Mouse (Mus musculus) cerebellum, adult 2 months (tissue): ENCODE results near the gene Gm20441. TPM values are rescaled to one million over a fixed set of nuclear protein-coding genes. Genes with fewer than 3 reads are reported as not detected.

Experiments
- DNase-seq, 2 experiments: peaks; one replicate each; pipeline ENCODE4 v3.0.0; 2021
- H3K27ac ChIP-seq: fragments of 200-500 bp; 2 replicates; pipeline ENCODE4 v1.5.1; 2012; ENCODE audit warnings: low read length, control low read depth, inconsistent platforms; ENCODE audit not compliant: insufficient read depth
- H3K27me3 ChIP-seq: fragments of 200-500 bp; 2 replicates; pipeline ENCODE4 v1.6.1; 2012; ENCODE audit warnings: inconsistent platforms, mild to moderate bottlenecking, low read length, moderate library complexity; ENCODE audit not compliant: control insufficient read depth, insufficient read depth
- H3K4me1 ChIP-seq: fragments of 200-500 bp; 2 replicates; pipeline ENCODE4 v1.6.1; 2011; ENCODE audit warnings: low read length; ENCODE audit not compliant: control insufficient read depth, insufficient read depth
- H3K4me3 ChIP-seq: fragments of 200-500 bp; replicated peaks from 2 replicates; pipeline ENCODE3; 2011; ENCODE audit warnings: mild to moderate bottlenecking, low read depth, low read length, control low read depth; ENCODE audit not compliant: insufficient read depth
- CTCF ChIP-seq: fragments of 200-500 bp; IDR thresholded peaks from 2 replicates; pipeline ENCODE4 v1.5.1; 2011; ENCODE audit warnings: low read depth, mild to moderate bottlenecking, control low read depth, low read length, moderate library complexity, borderline replicate concordance; ENCODE audit not compliant: insufficient read depth
- POLR2A ChIP-seq: fragments of 200-500 bp; IDR thresholded peaks from 2 replicates; pipeline ENCODE4 v1.6.1; 2011; ENCODE audit warnings: low read length, control low read depth, borderline replicate concordance; ENCODE audit not compliant: insufficient read depth
- WGBS: fragments of 180-500 bp; shearing (Covaris S2); methylation state at CpG from one replicate; pipeline ENCODE4 v1.1.7; 2018; 5-methylcytosine and 5-hydroxymethylcytosine counted together
- polyA plus RNA-seq: library from polyadenylated mRNA; depleted of rRNA; stranded (reverse); fragments of >200 nt; gene quantifications from 2 replicates; pipeline ENCODE4 v1.2.3, GENCODE M21; 2012

Gene Gm20441
- polyA plus RNA-seq, 1 experiment = not detected

DNA sequence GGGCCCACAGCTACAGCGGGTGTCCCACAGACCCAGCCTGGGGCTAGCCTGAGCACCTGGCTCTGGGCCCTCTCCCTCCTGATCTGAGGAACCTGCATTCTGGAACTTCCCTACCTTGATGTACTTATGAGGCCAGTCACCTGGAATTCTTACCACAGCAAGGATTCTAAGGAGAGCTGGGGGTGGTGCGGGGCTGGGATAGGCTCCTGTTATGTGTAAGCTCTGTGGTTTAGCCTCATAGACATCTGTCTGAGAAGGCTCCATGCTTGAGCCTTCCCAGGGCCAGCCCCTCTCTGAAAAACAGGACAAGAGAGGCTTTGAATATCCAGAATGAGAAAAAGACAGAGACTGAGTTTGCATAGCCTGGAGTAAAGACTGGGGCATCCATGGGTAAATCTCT, 41.7 kb upstream of the Gm20441 start, which contains the start of gene Gstt4:
Gene Gstt4 (minus strand): TSS at position 101 of the 400 bp plus-strand sequence.
- TF ChIP-seq POLR2A (no peak), CTCF (no peak)
- Histone ChIP-seq H3K4me1 (peaks cover 2% of the 10 kb centered on the region), H3K27ac (no peak within 1 kb of the TSS), H3K27me3 (no peaks in the 10 kb centered on the region), H3K4me3 (no peak within 1 kb of the TSS)
- WGBS = 93% methylated on average over 2 of the region's 2 CpGs
- no peak for DNase-seq

DNA sequence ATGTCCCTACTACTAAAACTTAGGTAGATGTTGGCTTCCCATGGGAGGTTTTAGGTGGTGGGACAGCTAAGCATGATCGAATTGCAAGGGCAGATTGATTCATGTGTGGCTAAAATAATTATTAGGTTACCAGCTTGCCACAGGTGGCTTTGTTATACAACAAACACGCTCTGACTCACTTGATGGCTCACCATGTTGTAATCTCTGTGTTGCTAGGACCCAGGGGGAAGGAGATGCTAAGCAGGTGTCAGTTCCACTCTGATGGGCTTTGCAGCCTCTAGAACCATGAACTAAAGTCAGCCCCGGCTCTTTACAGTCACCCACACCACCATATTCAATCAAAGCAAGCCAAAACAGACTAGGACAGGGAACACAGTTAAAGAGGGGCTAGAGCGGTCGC, 39.1 kb upstream of the Gm20441 start:
- H3K27ac ChIP-seq = no peak overlapping the region
- TF ChIP-seq POLR2A (no peak), CTCF (no peak)
- WGBS = 84% methylated on average over 5 of the region's 5 CpGs
- H3K27me3 ChIP-seq = no peaks in the 10 kb centered on the region
- H3K4me3 ChIP-seq = no peak overlapping the region
- DNase-seq = no peak
- H3K4me1 ChIP-seq = no peaks in the 10 kb centered on the region

DNA sequence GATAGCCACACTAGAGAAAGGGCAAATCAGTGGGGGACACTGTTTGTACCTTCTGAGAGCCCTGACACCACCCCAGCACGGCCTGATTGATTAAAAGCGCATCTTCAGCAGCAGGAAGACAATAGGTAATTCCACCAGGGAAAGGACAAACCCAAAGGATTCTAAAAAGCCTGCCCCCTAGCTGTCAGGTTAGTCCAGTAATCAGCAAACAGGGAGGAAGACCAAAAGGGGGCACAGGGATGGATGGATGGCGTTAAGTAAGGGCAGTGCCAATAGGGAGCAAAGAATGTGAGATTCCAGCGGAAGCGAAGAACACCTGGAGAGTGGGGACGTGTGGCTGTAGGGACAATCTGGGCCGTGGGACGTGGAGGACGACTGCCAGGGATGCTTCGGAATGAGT, 37.9 kb upstream of the Gm20441 start:
- no peak for DNase-seq
- Histone ChIP-seq H3K27me3 (no peaks in the 10 kb centered on the region), H3K4me3 (no peak overlapping the region), H3K4me1 (no peaks in the 10 kb centered on the region), H3K27ac (no peak overlapping the region)
- TF ChIP-seq POLR2A (no peak), CTCF (no peak)
- 65% methylated on average over 10 of the region's 10 CpGs for WGBS

DNA sequence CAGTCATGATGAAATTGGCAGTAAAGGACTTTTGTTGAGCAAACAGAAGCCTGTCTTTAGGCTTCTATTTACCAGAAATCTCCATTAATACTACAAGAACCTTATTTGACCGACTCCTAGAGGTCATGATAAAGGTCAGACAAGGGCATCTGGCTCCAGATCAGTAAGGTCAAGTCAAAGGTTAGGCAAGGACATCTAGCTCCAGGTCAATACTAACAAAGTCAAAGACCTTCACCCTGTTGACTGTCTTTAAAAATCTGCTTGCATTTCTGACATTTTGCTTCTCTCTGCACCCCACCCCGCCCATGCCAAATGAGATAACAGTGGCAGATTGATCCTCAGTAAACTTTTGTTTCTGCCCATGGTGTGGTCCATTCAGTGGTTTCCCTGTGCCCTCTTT, 23.5 kb upstream of the Gm20441 start:
- Histone ChIP-seq H3K4me1 (no peaks in the 10 kb centered on the region), H3K27me3 (no peaks in the 10 kb centered on the region), H3K4me3 (no peak overlapping the region), H3K27ac (no peak overlapping the region)
- no peak for DNase-seq
- TF ChIP-seq POLR2A (no peak), CTCF (no peak)
- 69% methylated on average over 2 of the region's 2 CpGs for WGBS

DNA sequence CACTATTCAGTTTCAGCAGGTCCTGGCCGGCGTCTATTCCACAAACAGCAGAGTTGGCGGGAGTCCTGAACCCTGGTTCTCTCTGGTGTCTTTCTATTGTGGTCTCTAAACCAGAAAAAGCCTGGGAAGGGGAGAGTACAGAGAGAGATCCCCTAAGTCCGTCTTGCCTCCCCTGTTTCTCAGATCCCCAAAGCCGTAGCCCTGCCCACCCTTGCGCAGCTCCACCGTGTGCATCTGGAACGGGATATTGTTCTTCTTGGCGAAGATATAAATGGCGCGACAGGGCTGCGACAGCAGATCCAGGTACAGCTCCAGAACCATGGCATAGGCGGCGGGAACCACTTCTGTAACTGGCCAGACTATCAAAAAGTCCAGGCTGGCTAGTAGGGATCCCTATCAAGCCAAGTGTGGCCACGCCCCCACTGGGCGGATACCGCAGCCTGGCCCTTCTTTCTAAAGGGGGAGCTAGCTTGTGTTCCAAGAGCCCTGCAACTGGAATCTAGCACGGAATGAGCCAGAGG, 17.5 kb upstream of the Gm20441 start, which contains the start of gene Gstt1:
Gene Gstt1 (minus strand): TSS at position 409 of the 521 bp plus-strand sequence.
- H3K4me3 ChIP-seq = peak within 1 kb of the TSS; percentile 93
- H3K27me3 ChIP-seq = no peaks in the 10 kb centered on the region
- peaks cover 4% of the 10 kb centered on the region for H3K4me1 ChIP-seq
- DNase-seq = peak; percentile 72 to 75
- H3K27ac ChIP-seq = peak within 1 kb of the TSS; percentile 90
- peak; percentile 54; the same call in 1 of the 2 replicates for TF ChIP-seq POLR2A
- no peak for TF ChIP-seq CTCF
- WGBS = 2% methylated on average over 18 of the region's 18 CpGs

DNA sequence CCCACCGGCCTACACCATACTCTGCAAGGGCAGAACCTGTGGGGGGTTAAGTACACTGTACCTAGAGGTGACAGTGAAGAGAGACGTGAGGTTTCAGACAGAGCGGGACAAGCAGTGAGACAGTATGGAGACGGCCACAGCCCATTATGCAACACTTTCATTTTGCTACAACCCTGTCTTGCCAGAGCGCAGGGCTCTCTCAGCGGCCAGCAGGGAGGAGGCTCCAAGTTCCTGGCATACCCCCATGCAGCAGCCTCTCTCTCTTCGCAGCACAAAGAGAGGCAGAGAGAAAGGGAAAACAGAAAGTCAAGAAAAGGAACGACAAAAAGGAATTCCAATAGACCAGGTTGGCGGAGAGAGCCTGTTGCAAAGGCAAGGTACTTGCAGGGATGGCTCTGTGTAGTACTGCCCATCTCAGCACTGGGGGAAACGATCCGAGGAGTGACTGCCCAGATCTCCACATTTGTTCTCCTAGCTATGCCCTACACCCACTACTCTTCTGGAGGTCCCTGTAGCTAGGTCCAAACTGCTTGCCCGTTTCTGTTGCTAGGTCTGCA, 16.9 kb upstream of the Gm20441 start:
- H3K27me3 ChIP-seq = no peaks in the 10 kb centered on the region
- peaks cover 4% of the 10 kb centered on the region for H3K4me1 ChIP-seq
- DNase-seq = peak; percentile 79 to 80
- TF ChIP-seq POLR2A = peak; percentile 49; the same call in 1 of the 2 replicates
- no peak for TF ChIP-seq CTCF
- WGBS = 1% methylated on average over 12 of the region's 12 CpGs
- H3K4me3 ChIP-seq = peak overlapping the region; percentile 93
- peak overlapping the region; percentile 90 for H3K27ac ChIP-seq

DNA sequence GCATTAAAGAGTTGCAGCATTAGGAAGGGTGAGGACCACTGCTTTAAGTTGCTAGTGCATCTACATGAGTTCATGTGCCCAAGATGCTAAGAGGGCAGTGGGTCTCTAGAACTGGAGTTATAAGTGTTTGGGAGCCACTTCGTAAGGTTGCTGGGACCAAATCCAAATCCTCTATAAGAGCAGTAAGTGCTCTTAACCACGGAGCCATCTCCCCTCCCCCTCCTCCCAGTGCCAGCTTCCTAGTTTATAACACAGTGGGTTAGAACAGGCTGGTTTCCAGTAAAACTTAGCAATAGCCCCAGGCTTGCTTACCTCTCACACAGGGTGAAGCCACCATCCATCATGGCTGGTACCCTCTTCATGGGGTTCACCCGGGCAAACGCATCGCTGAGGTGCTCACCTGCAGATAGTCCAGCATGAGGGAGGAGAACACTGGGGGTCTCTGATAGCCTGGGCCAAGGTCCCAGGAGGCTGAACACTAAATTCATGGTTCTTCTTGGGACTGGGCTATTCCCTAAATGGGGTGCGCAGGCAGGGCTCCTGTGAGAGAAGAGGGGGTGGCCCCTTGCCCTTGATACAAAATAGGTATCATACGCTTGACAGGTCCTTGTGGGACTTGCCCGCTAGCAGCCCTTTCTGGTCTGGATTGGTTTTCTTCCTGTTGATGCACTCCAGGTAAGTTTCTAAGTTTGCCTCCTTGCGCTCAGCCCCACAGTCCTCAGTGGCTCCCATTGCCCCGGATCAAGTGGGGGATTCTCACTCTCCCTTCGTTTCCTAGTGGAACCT, 16.2 kb upstream of the Gm20441 start:
- Histone ChIP-seq H3K27ac (no peak overlapping the region), H3K4me1 (peaks cover 4% of the 10 kb centered on the region), H3K4me3 (peak overlapping the region; percentile 53), H3K27me3 (no peaks in the 10 kb centered on the region)
- WGBS = 54% methylated on average over 11 of the region's 11 CpGs
- DNase-seq = peak in 1 of 2 experiments; percentile 19
- TF ChIP-seq POLR2A = no peak
- TF ChIP-seq CTCF = no peak

DNA sequence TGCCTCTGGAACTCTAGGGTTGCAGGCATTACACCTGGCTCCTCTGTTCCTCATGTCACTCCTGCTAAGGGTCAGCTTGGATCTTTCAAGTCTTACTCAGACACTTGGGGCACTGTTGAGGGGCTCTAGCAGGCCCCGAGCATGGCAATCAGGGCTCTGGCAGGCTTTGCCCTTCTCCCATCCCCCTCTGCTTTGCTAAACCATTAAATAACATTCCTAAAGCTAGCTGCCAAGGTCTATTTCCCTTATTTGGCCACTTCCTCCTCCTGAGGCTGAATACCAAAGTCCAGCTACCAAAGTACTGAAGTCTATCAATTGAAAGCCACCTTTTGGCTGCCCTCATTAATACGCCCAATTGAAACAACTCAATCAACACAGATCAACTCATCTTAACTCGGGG, 14.1 kb upstream of the Gm20441 start:
- no peak for DNase-seq
- TF ChIP-seq CTCF (no peak), POLR2A (no peak)
- WGBS = 39% methylated on average over 3 of the region's 3 CpGs
- Histone ChIP-seq H3K27me3 (no peaks in the 10 kb centered on the region), H3K4me3 (no peak overlapping the region), H3K27ac (no peak overlapping the region), H3K4me1 (peaks cover 4% of the 10 kb centered on the region)
